Mouse (Mus musculus) heart, embryonic 15.5 days (tissue): ENCODE results near the gene Rps6ka1. TPM values are rescaled to one million over a fixed set of nuclear protein-coding genes. Genes with fewer than 3 reads are reported as not detected.

Experiments used
- ATAC-seq: fragments of 200-750 bp; cut with Nextera tagmentation; replicated peaks from 2 replicates; pipeline ENCODE4 v1.8.0; 2017; ENCODE audit warnings: low read depth, moderate TSS enrichment; ENCODE audit not compliant: insufficient number of reproducible peaks, insufficient read depth, low FRiP score
- H3K27ac ChIP-seq: fragments of 300-500 bp; sonication (generic); 2 replicates; pipeline ENCODE4 v1.5.1; 2015; ENCODE audit warnings: mild to moderate bottlenecking, inconsistent platforms
- H3K27me3 ChIP-seq: fragments of 300-500 bp; sonication (generic); 2 replicates; pipeline ENCODE4 v1.6.1; 2015; ENCODE audit warnings: inconsistent platforms
- H3K36me3 ChIP-seq: fragments of 300-500 bp; sonication (generic); 2 replicates; pipeline ENCODE4 v1.6.1; 2015; ENCODE audit warnings: mild to moderate bottlenecking, inconsistent platforms
- H3K4me1 ChIP-seq: fragments of 300-500 bp; sonication (generic); replicated peaks from 2 replicates; pipeline ENCODE4 v1.6.1; 2015; ENCODE audit warnings: inconsistent platforms
- H3K4me2 ChIP-seq: fragments of 300-500 bp; sonication (generic); 2 replicates; pipeline ENCODE4 v1.6.1; 2015; ENCODE audit warnings: inconsistent platforms, mild to moderate bottlenecking, moderate library complexity
- H3K4me3 ChIP-seq: fragments of 300-500 bp; sonication (generic); 2 replicates; pipeline ENCODE4 v1.5.1; 2015; ENCODE audit warnings: mild to moderate bottlenecking, inconsistent platforms
- H3K9ac ChIP-seq: fragments of 300-500 bp; sonication (generic); 2 replicates; pipeline ENCODE4 v1.6.1; 2015; ENCODE audit warnings: mild to moderate bottlenecking, inconsistent platforms
- H3K9me3 ChIP-seq: fragments of 300-500 bp; sonication (generic); replicated peaks from 2 replicates; pipeline ENCODE4 v1.6.1; 2016; ENCODE audit warnings: inconsistent platforms
- WGBS: fragments of 180-500 bp; shearing (Covaris S2); methylation state at CpG from one replicate; pipeline ENCODE4 v1.1.7; 2015; ENCODE audit warnings: mixed read lengths; 5-methylcytosine and 5-hydroxymethylcytosine counted together
- polyA plus RNA-seq: library from polyadenylated mRNA; unstranded; fragments of >200 nt; fragmentation: Nextera tagmentation; extraction: Ambion mirVana; gene quantifications from 2 replicates; pipeline ENCODE4 v1.2.1, GENCODE M21; 2015

Gene Rps6ka1
- polyA plus RNA-seq, 1 experiment from 2014 or later = 12.6 TPM

GRCm38 (mm10) chr4:133874865-133875517 lies 12.6 kb downstream of the Rps6ka1 start:
- Histone ChIP-seq H3K36me3 (no peaks in the 10 kb centered on the region), H3K4me3 (no peak overlapping the region), H3K9ac (no peak overlapping the region), H3K9me3 (no peaks in the 10 kb centered on the region), H3K4me2 (no peak overlapping the region), H3K27ac (peak overlapping the region; percentile 15; the same call in 1 of the 2 replicates), H3K27me3 (no peaks in the 10 kb centered on the region), H3K4me1 (peaks cover 38% of the 10 kb centered on the region)
- ATAC-seq = no peak
- 40% methylated on average over 13 of the region's 13 CpGs for WGBS

- no peak overlapping the region for H3K27ac ChIP-seq
- no peak for ATAC-seq
- H3K9me3 ChIP-seq = no peaks in the 10 kb centered on the region
- no peaks in the 10 kb centered on the region for H3K36me3 ChIP-seq
- H3K9ac ChIP-seq = no peak overlapping the region
- WGBS = 65% methylated on average over 17 of the region's 17 CpGs
- H3K4me1 ChIP-seq = peaks cover 34% of the 10 kb centered on the region
- H3K27me3 ChIP-seq = no peaks in the 10 kb centered on the region
- no peak overlapping the region for H3K4me2 ChIP-seq
- 0 out of 2 replicates have a peak overlapping the region, but pooled peaks have one; percentile 1 for H3K4me3 ChIP-seq
Observed at GRCm38 (mm10) chr4:133873926-133874864, 13.4 kb downstream of the Rps6ka1 start.

GRCm38 (mm10) chr4:133873431-133873851 lies 14.2 kb downstream of the Rps6ka1 start:
- WGBS = 60% methylated on average over 4 of the region's 4 CpGs
- no peaks in the 10 kb centered on the region for H3K27me3 ChIP-seq
- no peak for ATAC-seq
- no peak overlapping the region for H3K27ac ChIP-seq
- no peak overlapping the region for H3K4me2 ChIP-seq
- H3K36me3 ChIP-seq = no peaks in the 10 kb centered on the region
- H3K4me1 ChIP-seq = peaks cover 31% of the 10 kb centered on the region
- no peaks in the 10 kb centered on the region for H3K9me3 ChIP-seq
- H3K9ac ChIP-seq = no peak overlapping the region
- no peak overlapping the region for H3K4me3 ChIP-seq

- Histone ChIP-seq H3K36me3 (no peaks in the 10 kb centered on the region), H3K4me1 (peaks cover 31% of the 10 kb centered on the region), H3K4me2 (peak overlapping the region; percentile 29; the same call in 1 of the 2 replicates), H3K27ac (no peak overlapping the region), H3K9me3 (no peaks in the 10 kb centered on the region), H3K27me3 (no peaks in the 10 kb centered on the region), H3K4me3 (peak overlapping the region; percentile 6; the same call in 1 of the 2 replicates), H3K9ac (no peak overlapping the region)
- no peak for ATAC-seq
- 63% methylated on average over 15 of the region's 15 CpGs for WGBS
Observed at GRCm38 (mm10) chr4:133872812-133873300, 14.7 kb downstream of the Rps6ka1 start.

- Histone ChIP-seq H3K27me3 (no peaks in the 10 kb centered on the region), H3K4me2 (peak overlapping the region; percentile 29; the same call in 1 of the 2 replicates), H3K27ac (no peak overlapping the region), H3K4me1 (peaks cover 31% of the 10 kb centered on the region), H3K36me3 (no peaks in the 10 kb centered on the region), H3K4me3 (peak overlapping the region; percentile 6; the same call in 1 of the 2 replicates), H3K9ac (no peak overlapping the region), H3K9me3 (no peaks in the 10 kb centered on the region)
- 57% methylated on average over 7 of the region's 7 CpGs for WGBS
- no peak for ATAC-seq
Observed at GRCm38 (mm10) chr4:133872222-133872811, 15.3 kb downstream of the Rps6ka1 start.

GRCm38 (mm10) chr4:133865231-133865630 lies 22.4 kb downstream of the Rps6ka1 start:
- Histone ChIP-seq H3K4me2 (no peak overlapping the region), H3K27ac (peak overlapping the region; percentile 58), H3K9ac (no peak overlapping the region), H3K4me1 (peaks cover 6% of the 10 kb centered on the region; the same call in 1 of the 2 replicates), H3K36me3 (peaks cover 3% of the 10 kb centered on the region; the same call in 1 of the 2 replicates), H3K4me3 (no peak overlapping the region), H3K9me3 (no peaks in the 10 kb centered on the region), H3K27me3 (no peaks in the 10 kb centered on the region)
- ATAC-seq = no peak
- WGBS = 74% methylated on average over 5 of the region's 5 CpGs

GRCm38 (mm10) chr4:133864380-133864981 lies 23.1 kb downstream of the Rps6ka1 start:
- Histone ChIP-seq H3K27ac (peak overlapping the region; percentile 58; the same call in 1 of the 2 replicates), H3K4me3 (no peak overlapping the region), H3K9me3 (no peaks in the 10 kb centered on the region), H3K27me3 (no peaks in the 10 kb centered on the region), H3K36me3 (peaks cover 3% of the 10 kb centered on the region; the same call in 1 of the 2 replicates), H3K4me1 (peaks cover 6% of the 10 kb centered on the region; the same call in 1 of the 2 replicates), H3K4me2 (no peak overlapping the region), H3K9ac (no peak overlapping the region)
- ATAC-seq = no peak
- 79% methylated on average over 13 of the region's 13 CpGs for WGBS

- 0 out of 2 replicates have a peak, but pooled peaks have one; percentile 15 for ATAC-seq
- Histone ChIP-seq H3K27me3 (no peaks in the 10 kb centered on the region), H3K9me3 (no peaks in the 10 kb centered on the region), H3K4me2 (no peak overlapping the region), H3K27ac (no peak overlapping the region), H3K4me1 (peaks cover 6% of the 10 kb centered on the region; the same call in 1 of the 2 replicates), H3K36me3 (peaks cover 3% of the 10 kb centered on the region; the same call in 1 of the 2 replicates), H3K9ac (no peak overlapping the region), H3K4me3 (no peak overlapping the region)
- WGBS = 67% methylated on average over 12 of the region's 12 CpGs
Observed at GRCm38 (mm10) chr4:133863795-133864379, 23.7 kb downstream of the Rps6ka1 start.

- WGBS = 78% methylated on average over 4 of the region's 4 CpGs
- H3K4me2 ChIP-seq = no peak overlapping the region
- no peak for ATAC-seq
- no peaks in the 10 kb centered on the region for H3K9me3 ChIP-seq
- H3K36me3 ChIP-seq = peaks cover 3% of the 10 kb centered on the region; the same call in 1 of the 2 replicates
- H3K27ac ChIP-seq = no peak overlapping the region
- no peak overlapping the region for H3K4me3 ChIP-seq
- H3K4me1 ChIP-seq = no peaks in the 10 kb centered on the region
- no peaks in the 10 kb centered on the region for H3K27me3 ChIP-seq
- H3K9ac ChIP-seq = no peak overlapping the region
Observed at GRCm38 (mm10) chr4:133857527-133857926, 30.1 kb downstream of the Rps6ka1 start.

- H3K4me2 ChIP-seq = no peak overlapping the region
- peaks cover 3% of the 10 kb centered on the region; the same call in 1 of the 2 replicates for H3K36me3 ChIP-seq
- ATAC-seq = no peak
- WGBS = 90% methylated on average over 4 of the region's 4 CpGs
- no peak overlapping the region for H3K27ac ChIP-seq
- H3K27me3 ChIP-seq = no peaks in the 10 kb centered on the region
- no peak overlapping the region for H3K4me3 ChIP-seq
- H3K9me3 ChIP-seq = no peaks in the 10 kb centered on the region
- no peak overlapping the region for H3K9ac ChIP-seq
- no peaks in the 10 kb centered on the region for H3K4me1 ChIP-seq
Observed at GRCm38 (mm10) chr4:133854621-133855020, 33.0 kb downstream of the Rps6ka1 start.
